Mouse (Mus musculus): ENCODE data around the gene Rpl27.
"Not testable (repeated sequence)": the region's sequence is repeated elsewhere in the genome, so short reads cannot be mapped to it uniquely, and the experiment has no call there.

Rpl27 gene

GRCm38 (mm10) chr11:101448274-101448746 is 6.2 kb downstream of the Rpl27 start, which contains the start of gene Ifi35:
Ifi35 (plus strand) TSS chr11:101448407.
- no peak for DNase-seq

GRCm38 (mm10) chr11:101448899-101449298 is 6.8 kb downstream of the Rpl27 start:
- no peak for DNase-seq

GRCm38 (mm10) chr11:101449596-101449995 is 7.5 kb downstream of the Rpl27 start:
- DNase-seq, result not testable (repeated sequence)

- DNase-seq, result no peak
These were observed 8.3 kb downstream of the Rpl27 start for GRCm38 (mm10) chr11:101450394-101450793.

GRCm38 (mm10) chr11:101451536-101451935 is 9.4 kb downstream of the Rpl27 start:
- no peak for DNase-seq

- DNase-seq, result no peak
These were observed 10.1 kb downstream of the Rpl27 start for GRCm38 (mm10) chr11:101452093-101452774.

GRCm38 (mm10) chr11:101454702-101455101 is 12.6 kb downstream of the Rpl27 start:
- no peak for DNase-seq

- DNase-seq, result no peak
These were observed 13.5 kb downstream of the Rpl27 start for GRCm38 (mm10) chr11:101455627-101456026.

GRCm38 (mm10) chr11:101457631-101458030 is 15.5 kb downstream of the Rpl27 start:
- DNase-seq, result no peak

GRCm38 (mm10) chr11:101458217-101458616 is 16.1 kb downstream of the Rpl27 start:
- DNase-seq, result no peak

GRCm38 (mm10) chr11:101459716-101460115 is 17.6 kb downstream of the Rpl27 start:
- DNase-seq, result no peak

- no peak for DNase-seq
These were observed 18.2 kb downstream of the Rpl27 start for GRCm38 (mm10) chr11:101460321-101460720.

- no peak for DNase-seq
These were observed 20.0 kb downstream of the Rpl27 start for GRCm38 (mm10) chr11:101462141-101462540.

GRCm38 (mm10) chr11:101462583-101463440 is 20.7 kb downstream of the Rpl27 start:
- peak in 1 of 2 experiments; percentile 39 for DNase-seq

- DNase-seq, result no peak
These were observed 22.4 kb downstream of the Rpl27 start, which contains the start of gene Rnd2 for GRCm38 (mm10) chr11:101464211-101465100. Rnd2 (plus strand) TSS chr11:101464999.

GRCm38 (mm10) chr11:101465101-101465868 is 23.2 kb downstream of the Rpl27 start:
- DNase-seq, result peak; percentile 55 to 63

GRCm38 (mm10) chr11:101465869-101466551 is 23.9 kb downstream of the Rpl27 start, which contains the start of gene Vat1:
Vat1 (minus strand) TSS chr11:101466230.
- DNase-seq, result peak; percentile 75 to 81

- DNase-seq, result not testable (repeated sequence)
These were observed 24.5 kb downstream of the Rpl27 start for GRCm38 (mm10) chr11:101466552-101466950.

GRCm38 (mm10) chr11:101467477-101468262 is 25.6 kb downstream of the Rpl27 start:
- DNase-seq, result peak; percentile 81 to 82

- DNase-seq, result no peak
These were observed 26.2 kb downstream of the Rpl27 start for GRCm38 (mm10) chr11:101468263-101468688.

Measured in cerebellum, postnatal 14 days (tissue).